Mouse (Mus musculus): ENCODE results near the gene Ift172.

GRCm38 (mm10) chr5:31219911-31220447, 70.9 kb downstream of the Ift172 start:
- TF ChIP-seq CTCF (IDR thresholded peaks at IDR 0.05; ENCODE audit: extremely low read depth, insufficient read depth, insufficient read length, insufficient replicate concordance) (no peak), POLR2A (IDR thresholded peaks at IDR 0.05; ENCODE audit: low read depth, low read length) (no peak)

Measured in spleen, adult 2 months (tissue).